Mouse (Mus musculus) ES-E14 (cell line): ENCODE measurements around the gene Acly. TPM values are rescaled to one million over a fixed set of nuclear protein-coding genes. Genes with fewer than 3 reads are reported as not detected.
A peak's percentile ranks its signal among the peaks of the same experiment; 100 is the strongest.

Experiments
- DNase-seq: peaks from one replicate; pipeline ENCODE4 v3.0.0-alpha.2; 2013; ENCODE audit warnings: low read depth, low spot score
- H3K27ac ChIP-seq: 2 replicates; pipeline ENCODE4 v1.5.1; 2012; ENCODE audit warnings: low read depth, mild to moderate bottlenecking, low read length, moderate library complexity, mixed read lengths; ENCODE audit not compliant: poor library complexity, insufficient read depth, severe bottlenecking
- H3K36me3 ChIP-seq: 2 replicates; pipeline ENCODE4 v1.6.1; 2012; ENCODE audit warnings: mild to moderate bottlenecking, low read length, moderate library complexity, mixed read lengths; ENCODE audit not compliant: control insufficient read depth, poor library complexity, insufficient read depth, severe bottlenecking
- H3K4me1 ChIP-seq, 2 experiments: fragments of 150-350 bp in 1 of 2; sonication (generic) in 1 of 2; 2 replicates each; pipeline ENCODE4 v1.6.1; 2012; ENCODE audit warnings: low read length in 2 of 2, mild to moderate bottlenecking in 1 of 2, mixed read lengths in 1 of 2; ENCODE audit not compliant: control insufficient read depth in 2 of 2, insufficient read depth in 2 of 2, poor library complexity in 1 of 2
- H3K4me3 ChIP-seq, 2 experiments: fragments of 150-350 bp in 1 of 2; sonication (generic) in 1 of 2; 2 replicates each; pipeline ENCODE4 v1.5.1; 2012; ENCODE audit warnings: low read length in 2 of 2, low read depth in 1 of 2, mild to moderate bottlenecking in 1 of 2, mixed read lengths in 1 of 2; ENCODE audit not compliant: insufficient read depth in 1 of 2, poor library complexity in 1 of 2, severe bottlenecking in 1 of 2
- H3K9ac ChIP-seq: 2 replicates; pipeline ENCODE4 v1.6.1; 2012; ENCODE audit warnings: low read depth, mild to moderate bottlenecking, low read length, mixed read lengths; ENCODE audit not compliant: poor library complexity, insufficient read depth, severe bottlenecking
- H3K9me3 ChIP-seq: fragments of 150-350 bp; sonication (generic); 2 replicates; pipeline ENCODE4 v1.6.1; 2012; ENCODE audit warnings: low read depth, mild to moderate bottlenecking, low read length; ENCODE audit not compliant: control insufficient read depth, insufficient read depth
- CHD2 ChIP-seq: IDR thresholded peaks from 2 replicates; pipeline ENCODE4 v1.6.1; 2014; ENCODE audit warnings: mild to moderate bottlenecking, low read depth, low read length, inconsistent platforms
- HCFC1 ChIP-seq: IDR thresholded peaks from 2 replicates; pipeline ENCODE4 v1.6.1; 2012; ENCODE audit warnings: low read length, inconsistent platforms, borderline replicate concordance; ENCODE audit not compliant: insufficient read depth
- MAFK ChIP-seq: IDR thresholded peaks from 2 replicates; pipeline ENCODE4 v1.6.1; 2014; ENCODE audit warnings: mild to moderate bottlenecking, low read depth, low read length, inconsistent platforms; ENCODE audit not compliant: insufficient read depth
- ZC3H11A ChIP-seq: IDR thresholded peaks from 2 replicates; pipeline ENCODE4 v1.6.1; 2012; ENCODE audit warnings: low read depth, mild to moderate bottlenecking, inconsistent platforms, low read length, borderline replicate concordance
- ZNF384 ChIP-seq: IDR thresholded peaks from 2 replicates; pipeline ENCODE4 v1.6.1; 2012; ENCODE audit warnings: low read depth, low read length, inconsistent platforms
- in situ Hi-C, 2 experiments: fragments of 600-800 bp; cut with MboI; formaldehyde crosslinking; loops; one replicate each; pipeline ENCODE4 v1.15.1; 2025; ENCODE audit warnings: low sequenced_read_pairs in 2 of 2, inconsistent platforms in 1 of 2; ENCODE audit not compliant: unreplicated experiment in 2 of 2
- total RNA-seq: library from RNA; depleted of rRNA; stranded (reverse); fragments of 300-350 nt; gene quantifications from 2 replicates; pipeline ENCODE4 v1.2.3, GENCODE M21; 2012

The Acly gene
- total RNA-seq, 1 experiment, result 209 TPM

DNA sequence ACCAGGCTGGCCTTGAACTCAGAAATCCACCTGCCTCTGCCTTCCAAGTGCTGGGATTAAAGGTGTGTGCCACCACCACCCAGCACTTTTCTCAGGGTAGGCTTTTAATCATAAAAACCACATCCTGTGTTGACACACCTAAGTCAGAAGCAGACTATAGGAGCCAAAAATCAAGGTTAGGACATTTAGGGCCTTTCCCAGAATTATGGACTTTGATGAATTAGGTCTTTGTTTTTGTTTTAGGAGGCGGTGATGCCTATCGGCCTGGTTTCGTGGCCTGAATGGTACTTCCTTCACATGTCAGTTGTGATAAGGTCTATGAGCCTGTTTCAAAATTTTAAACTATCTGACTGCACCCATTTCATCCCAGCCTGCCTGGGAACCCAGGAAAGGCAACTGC is 46.4 kb upstream of the Acly start:
- Histone ChIP-seq H3K4me3 (peak overlapping the region; percentile 70 to 77; a peak in 2 of 4 replicates), H3K27ac (no peak overlapping the region), H3K4me1 (peaks cover 0 to 8% of the 10 kb centered on the region in 2 experiments; a peak in 2 of 4 replicates), H3K36me3 (peaks cover 11% of the 10 kb centered on the region), H3K9ac (no peak overlapping the region), H3K9me3 (no peaks in the 10 kb centered on the region)
- TF ChIP-seq MAFK (no peak), ZC3H11A (no peak), ZNF384 (no peak)
- in situ Hi-C loops, result loop anchor here in 1 of 2 experiments (5.0 kb wide), 1 partner anchor 123 kb away; no protein-coding TSS in a partner anchor
- no peak for DNase-seq

DNA sequence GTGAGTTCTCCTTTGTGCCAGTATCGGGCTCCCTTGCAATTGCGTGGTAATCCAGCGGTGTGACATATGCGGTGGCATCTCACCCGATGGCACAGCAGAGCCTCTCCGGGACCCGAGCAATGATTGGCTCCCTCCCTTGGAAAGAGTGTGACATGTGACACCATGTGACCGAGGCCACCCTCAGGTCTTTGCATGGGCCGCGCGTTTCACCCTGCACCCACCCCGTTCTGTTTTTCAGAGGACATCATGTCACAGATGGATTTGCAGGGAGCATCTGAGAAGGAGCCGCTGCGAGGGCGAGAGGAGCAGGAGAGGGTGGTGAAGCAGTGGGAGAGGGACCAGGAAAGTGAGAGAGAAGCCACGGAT is 43.4 kb upstream of the Acly start:
- Histone ChIP-seq H3K4me3 (no peak overlapping the region), H3K36me3 (no peaks in the 10 kb centered on the region), H3K9me3 (no peaks in the 10 kb centered on the region), H3K4me1 (peaks cover 0 to 4% of the 10 kb centered on the region in 2 experiments; a peak in 2 of 4 replicates), H3K27ac (no peak overlapping the region), H3K9ac (no peak overlapping the region)
- DNase-seq, result no peak
- TF ChIP-seq CHD2 (no peak), MAFK (no peak), ZNF384 (no peak), ZC3H11A (no peak), HCFC1 (no peak)
- in situ Hi-C loops, result loop anchor here in 1 of 2 experiments (5.0 kb wide), 1 partner anchor 126 kb away; no protein-coding TSS in a partner anchor

DNA sequence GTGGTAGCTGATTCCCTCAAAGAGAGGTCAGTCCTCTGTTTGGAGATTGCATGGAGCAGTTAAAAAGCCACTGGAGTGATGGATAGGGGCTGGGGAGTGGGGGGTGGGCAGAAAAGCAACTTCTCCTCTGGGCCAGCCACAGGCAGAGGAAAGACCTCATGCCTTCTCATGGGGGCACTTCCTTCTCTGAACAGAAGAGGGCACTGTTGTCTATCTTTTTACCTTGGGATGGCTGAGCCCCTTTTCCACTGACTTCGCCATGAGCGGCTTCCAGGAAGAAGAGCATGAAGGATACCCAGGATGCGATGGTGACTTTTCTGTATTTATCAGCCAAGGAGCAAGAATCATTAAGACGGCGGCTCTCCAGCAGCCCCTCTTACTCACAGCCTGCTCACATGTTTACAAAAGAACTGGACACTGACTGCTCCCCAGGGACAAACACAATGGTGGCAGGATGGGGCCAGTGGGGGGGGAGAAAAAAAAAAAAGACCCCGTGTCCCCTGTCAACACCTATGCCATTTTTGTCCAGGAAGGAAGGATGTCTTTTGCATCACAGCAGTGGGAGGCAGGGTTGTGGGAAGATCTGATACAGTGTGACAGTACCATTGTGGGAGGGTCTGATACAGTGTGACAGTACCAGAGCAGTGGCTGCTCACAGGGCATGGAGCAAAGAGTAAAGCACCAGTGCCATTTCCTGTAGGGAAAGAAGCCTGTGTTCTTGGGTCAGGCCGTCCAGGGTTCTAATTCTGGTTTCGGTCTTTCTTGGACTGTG is 42.8 kb upstream of the Acly start:
- DNase-seq, result peak; percentile 75
- H3K4me3 ChIP-seq, result no peak overlapping the region
- no peaks in the 10 kb centered on the region for H3K36me3 ChIP-seq
- no peak overlapping the region for H3K27ac ChIP-seq
- H3K4me1 ChIP-seq, result peaks cover 0 to 3% of the 10 kb centered on the region in 2 experiments; a peak in 2 of 4 replicates
- no peak for TF ChIP-seq HCFC1
- 0 out of 2 replicates have a peak, but pooled peaks have one; percentile 8 for TF ChIP-seq ZC3H11A
- H3K9me3 ChIP-seq, result no peaks in the 10 kb centered on the region
- H3K9ac ChIP-seq, result no peak overlapping the region
- in situ Hi-C loops, result loop anchor here in 1 of 2 experiments (5.0 kb wide), 1 partner anchor 127 kb away; no protein-coding TSS in a partner anchor

DNA sequence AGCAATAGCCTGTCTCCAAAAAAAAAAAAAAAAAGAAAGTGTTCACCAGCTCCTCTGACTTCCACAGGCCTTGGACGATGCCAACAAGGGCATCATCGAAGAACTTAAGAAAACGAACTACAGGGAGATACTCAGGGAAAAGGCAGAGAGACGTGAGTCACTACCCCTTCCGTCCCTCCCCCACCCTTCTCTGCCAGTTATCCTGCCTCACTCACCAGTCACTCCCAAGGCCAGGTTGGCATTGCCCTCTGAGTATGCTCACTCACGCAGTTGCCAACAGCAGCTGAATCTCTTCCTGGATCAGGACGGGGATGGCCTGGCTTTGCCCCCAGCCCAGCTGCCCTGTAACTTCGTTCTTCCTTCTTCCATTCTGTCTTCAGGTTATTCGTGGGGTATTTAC is 42.0 kb upstream of the Acly start:
- H3K4me1 ChIP-seq, result no peaks in the 10 kb centered on the region
- no peaks in the 10 kb centered on the region for H3K9me3 ChIP-seq
- no peak overlapping the region for H3K27ac ChIP-seq
- DNase-seq, result no peak
- in situ Hi-C loops, result loop anchor here in 1 of 2 experiments (5.0 kb wide), 1 partner anchor 128 kb away; no protein-coding TSS in a partner anchor
- no peak overlapping the region for H3K9ac ChIP-seq
- no peak overlapping the region for H3K4me3 ChIP-seq
- H3K36me3 ChIP-seq, result no peaks in the 10 kb centered on the region
- TF ChIP-seq MAFK (no peak), HCFC1 (no peak), CHD2 (no peak), ZC3H11A (no peak), ZNF384 (no peak)

DNA sequence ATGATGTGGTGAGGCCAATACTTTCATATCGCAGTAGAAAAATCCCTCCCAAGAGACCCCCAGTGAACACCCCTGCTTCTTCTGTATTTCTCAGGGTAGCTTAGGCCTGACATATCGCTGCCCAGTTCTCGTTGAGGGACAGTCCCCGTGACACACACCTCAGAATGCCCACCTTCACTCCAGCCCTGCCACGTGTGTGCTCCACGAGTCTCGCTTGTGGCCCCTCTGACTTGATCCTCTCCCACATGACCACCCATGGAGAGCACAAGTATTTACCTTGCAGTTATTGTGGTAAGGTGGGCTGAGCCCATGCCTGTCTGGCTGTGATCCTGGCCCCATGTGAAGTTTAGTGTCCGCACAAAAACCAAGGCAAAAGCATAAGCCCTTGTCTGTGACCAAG is 40.9 kb upstream of the Acly start:
- no peak for TF ChIP-seq ZNF384
- TF ChIP-seq HCFC1, result no peak
- TF ChIP-seq MAFK, result no peak
- no peak overlapping the region for H3K4me3 ChIP-seq
- H3K9me3 ChIP-seq, result no peaks in the 10 kb centered on the region
- H3K4me1 ChIP-seq, result peaks cover 0 to 4% of the 10 kb centered on the region in 2 experiments; a peak in 2 of 4 replicates
- in situ Hi-C loops, result no loop called here
- no peak overlapping the region for H3K27ac ChIP-seq
- no peak for DNase-seq
- no peaks in the 10 kb centered on the region for H3K36me3 ChIP-seq
- no peak overlapping the region for H3K9ac ChIP-seq
